Mouse (Mus musculus) subcutaneous adipose tissue, adult 2 months (tissue): ENCODE results near the gene Zmynd12. TPM values are rescaled to one million over a fixed set of nuclear protein-coding genes. Genes with fewer than 3 reads are reported as not detected.

Source experiments
- polyA plus RNA-seq: library from polyadenylated mRNA; depleted of rRNA; stranded (reverse); fragments of >200 nt; gene quantifications from 2 replicates; pipeline ENCODE4 v1.2.3, GENCODE M21; 2012; ENCODE audit warnings: low replicate concordance; rRNA removed

The Zmynd12 gene
- 0.49 and 0.60 TPM in 2 replicates for polyA plus RNA-seq

DNA sequence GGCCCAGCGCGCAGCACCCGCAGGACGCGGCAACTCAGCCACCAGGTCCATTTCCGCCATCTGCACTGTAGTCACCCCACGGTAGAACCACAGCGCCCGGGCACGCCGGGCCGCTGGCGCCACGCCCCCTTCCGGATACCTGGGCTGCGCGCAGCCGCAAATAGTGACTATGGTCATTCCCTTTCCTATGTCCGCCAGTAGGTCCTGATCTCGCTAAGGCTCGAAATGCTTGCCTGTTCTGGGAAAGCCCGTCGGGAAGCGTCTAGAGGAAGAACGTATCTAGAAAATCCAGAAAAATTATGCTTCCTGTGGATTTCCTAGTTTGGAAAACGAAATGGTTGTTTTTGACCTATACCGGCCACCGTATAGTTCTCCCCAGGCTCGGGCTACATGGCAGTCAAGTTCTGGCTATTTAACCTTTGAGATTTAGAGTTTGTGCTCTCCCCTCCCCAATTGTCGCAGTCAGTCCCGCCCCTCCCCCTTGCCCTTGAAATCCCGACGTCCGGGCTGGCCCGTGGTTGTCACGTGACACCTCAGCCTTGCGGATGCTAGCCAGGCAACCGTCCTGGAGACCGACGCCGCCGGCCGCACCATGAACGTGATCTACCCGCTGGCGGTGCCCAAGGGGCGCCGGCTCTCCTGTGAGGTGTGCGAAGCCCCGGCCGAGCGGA, at the start of gene Zmynd12, which contains the start of gene Ppcs:
Gene Zmynd12, plus strand, starts transcription at position 521 of the 671 bp plus-strand sequence.
Gene Ppcs, minus strand, starts transcription at position 127 of the 671 bp plus-strand sequence.

DNA sequence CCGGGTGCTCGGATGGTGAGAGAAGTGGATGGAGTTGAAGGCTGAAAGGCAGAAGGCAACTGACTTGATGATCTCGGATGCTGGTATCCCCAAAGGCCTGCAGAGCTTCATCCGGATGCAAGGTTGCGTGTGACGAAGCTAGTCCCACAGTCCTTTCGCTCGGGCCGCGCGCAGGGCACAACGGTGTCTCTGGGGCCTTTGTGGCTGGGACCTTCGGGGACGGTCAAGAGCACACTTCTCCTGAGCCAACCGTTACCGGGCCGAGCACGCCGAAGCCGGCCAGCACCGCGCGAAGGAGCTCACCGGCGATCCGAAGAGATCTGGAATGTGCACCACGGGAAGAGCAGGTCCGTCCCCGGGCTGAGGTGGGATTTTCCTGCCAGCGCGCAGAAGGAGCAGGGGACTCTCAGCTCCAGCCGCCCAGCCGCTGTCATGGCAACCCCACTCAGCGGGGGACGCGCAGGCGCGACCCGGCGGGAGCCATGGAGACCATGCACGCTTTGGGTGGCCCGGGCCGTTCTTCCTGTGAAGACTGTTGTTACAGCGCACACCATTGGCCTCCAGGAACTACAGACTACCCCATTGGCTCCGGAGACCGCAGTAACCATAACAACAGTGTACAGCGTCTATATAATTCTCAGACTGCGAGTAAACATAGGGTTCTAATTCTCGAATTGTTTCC, 7.4 kb upstream of the Zmynd12 start, which contains the start of gene Ccdc30:
Gene Ccdc30, minus strand, starts transcription at position 450 of the 682 bp plus-strand sequence.

DNA sequence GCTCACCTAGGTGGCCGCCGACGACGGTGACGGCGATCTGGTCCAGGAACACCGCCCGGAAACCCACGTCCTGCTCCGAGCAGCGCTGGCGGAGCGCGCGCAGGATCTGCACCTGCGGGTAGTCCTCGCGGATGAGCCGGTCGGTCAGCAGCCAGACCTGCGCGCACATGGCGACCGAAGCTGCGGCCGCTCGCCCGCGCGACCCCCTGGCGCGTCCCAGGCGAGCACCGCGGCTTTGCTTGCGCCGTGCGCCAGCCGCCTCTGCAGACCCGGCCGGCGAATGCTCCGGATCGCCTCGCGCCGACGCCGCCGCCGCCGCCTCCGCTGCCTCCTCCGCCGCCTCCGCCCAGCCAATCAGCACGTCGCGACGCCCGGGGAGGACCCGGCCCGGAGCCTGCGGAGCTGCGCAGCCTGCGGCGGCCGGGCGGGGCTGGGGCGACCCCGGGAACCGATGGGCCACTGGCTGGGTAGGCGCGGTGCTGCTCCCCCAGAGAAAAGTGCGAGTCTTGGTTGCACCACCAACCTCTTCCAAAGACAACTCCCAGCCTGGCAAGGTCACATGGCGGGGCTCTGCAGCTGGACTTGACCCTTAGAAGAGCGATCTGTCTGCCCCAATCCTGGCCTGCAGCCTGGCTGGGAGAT, 69.8 kb downstream of the Zmynd12 start, which contains the start of gene Rimkla:
Gene Rimkla, minus strand, starts transcription at position 338 of the 642 bp plus-strand sequence.

Other genes starting within 250 kb of the Zmynd12 start
- gene Zfp691, start 248.6 kb upstream of the Zmynd12 start, polyA plus RNA-seq, result 10.1 and 11.3 TPM in 2 replicates
- gene Ermap, start 232.8 kb upstream of the Zmynd12 start, polyA plus RNA-seq, result 0.03 and 0.22 TPM in 2 replicates
- 29.9 and 46.9 TPM in 2 replicates for gene Svbp, start 227.5 kb upstream of the Zmynd12 start, polyA plus RNA-seq
- gene Tmem269, start 204.6 kb upstream of the Zmynd12 start, polyA plus RNA-seq, result 0.26 TPM in 1 of 2 replicates, not detected in the other
- 8.6 and 10.8 TPM in 2 replicates for gene AU022252, start 190.1 kb upstream of the Zmynd12 start, polyA plus RNA-seq
- gene P3h1, start 189.9 kb upstream of the Zmynd12 start, polyA plus RNA-seq, result 41.9 and 58.7 TPM in 2 replicates
- gene Cldn19, start 167.4 kb upstream of the Zmynd12 start, polyA plus RNA-seq, result 0.36 and 1.0 TPM in 2 replicates
- 169 and 198 TPM in 2 replicates for gene Ybx1, start 128.2 kb upstream of the Zmynd12 start, polyA plus RNA-seq
- gene Ppih, start 102.3 kb upstream of the Zmynd12 start, polyA plus RNA-seq, result 7.4 and 13.9 TPM in 2 replicates
- 0.24 and 1.7 TPM in 2 replicates for gene Ccdc30, start 7.3 kb upstream of the Zmynd12 start, polyA plus RNA-seq
- 17.5 and 21.1 TPM in 2 replicates for gene Ppcs, start 394 bp upstream of the Zmynd12 start, polyA plus RNA-seq
- gene Rimkla, start 69.8 kb downstream of the Zmynd12 start, polyA plus RNA-seq, result 0.27 and 0.77 TPM in 2 replicates
- gene Foxj3, start 114.2 kb downstream of the Zmynd12 start, polyA plus RNA-seq, result 11.7 and 21.4 TPM in 2 replicates
- 8.2 and 8.8 TPM in 2 replicates for gene Frg2f1, start 116.7 kb downstream of the Zmynd12 start, polyA plus RNA-seq
- gene Guca2a, start 214.9 kb downstream of the Zmynd12 start, polyA plus RNA-seq, result not detected in 2 replicates
- gene Guca2b, start 236.1 kb downstream of the Zmynd12 start, polyA plus RNA-seq, result 1.1 and 1.2 TPM in 2 replicates